Mouse (Mus musculus) cerebellum, adult 2 months (tissue): ENCODE data around the gene Nedd9. TPM values are rescaled to one million over a fixed set of nuclear protein-coding genes. Genes with fewer than 3 reads are reported as not detected.
A peak's percentile ranks its signal among the peaks of the same experiment; 100 is the strongest.
"Not testable (repeated sequence)": the region's sequence is repeated elsewhere in the genome, so short reads cannot be mapped to it uniquely, and the experiment has no call there.

Source experiments
- DNase-seq, 2 experiments: peaks; one replicate each; pipeline ENCODE4 v3.0.0; 2021
- H3K27ac ChIP-seq: fragments of 200-500 bp; 2 replicates; pipeline ENCODE4 v1.5.1; 2012; ENCODE audit warnings: low read length, control low read depth, inconsistent platforms; ENCODE audit not compliant: insufficient read depth
- H3K27me3 ChIP-seq: fragments of 200-500 bp; 2 replicates; pipeline ENCODE4 v1.6.1; 2012; ENCODE audit warnings: inconsistent platforms, mild to moderate bottlenecking, low read length, moderate library complexity; ENCODE audit not compliant: control insufficient read depth, insufficient read depth
- H3K4me1 ChIP-seq: fragments of 200-500 bp; 2 replicates; pipeline ENCODE4 v1.6.1; 2011; ENCODE audit warnings: low read length; ENCODE audit not compliant: control insufficient read depth, insufficient read depth
- H3K4me3 ChIP-seq: fragments of 200-500 bp; replicated peaks from 2 replicates; pipeline ENCODE3; 2011; ENCODE audit warnings: mild to moderate bottlenecking, low read depth, low read length, control low read depth; ENCODE audit not compliant: insufficient read depth
- CTCF ChIP-seq: fragments of 200-500 bp; IDR thresholded peaks from 2 replicates; pipeline ENCODE4 v1.5.1; 2011; ENCODE audit warnings: low read depth, mild to moderate bottlenecking, control low read depth, low read length, moderate library complexity, borderline replicate concordance; ENCODE audit not compliant: insufficient read depth
- POLR2A ChIP-seq: fragments of 200-500 bp; IDR thresholded peaks from 2 replicates; pipeline ENCODE4 v1.6.1; 2011; ENCODE audit warnings: low read length, control low read depth, borderline replicate concordance; ENCODE audit not compliant: insufficient read depth
- WGBS: fragments of 180-500 bp; shearing (Covaris S2); methylation state at CpG from one replicate; pipeline ENCODE4 v1.1.7; 2018; 5-methylcytosine and 5-hydroxymethylcytosine counted together
- polyA plus RNA-seq: library from polyadenylated mRNA; depleted of rRNA; stranded (reverse); fragments of >200 nt; gene quantifications from 2 replicates; pipeline ENCODE4 v1.2.3, GENCODE M21; 2012

The Nedd9 gene
- polyA plus RNA-seq, 1 experiment, result 5.5 TPM

DNA sequence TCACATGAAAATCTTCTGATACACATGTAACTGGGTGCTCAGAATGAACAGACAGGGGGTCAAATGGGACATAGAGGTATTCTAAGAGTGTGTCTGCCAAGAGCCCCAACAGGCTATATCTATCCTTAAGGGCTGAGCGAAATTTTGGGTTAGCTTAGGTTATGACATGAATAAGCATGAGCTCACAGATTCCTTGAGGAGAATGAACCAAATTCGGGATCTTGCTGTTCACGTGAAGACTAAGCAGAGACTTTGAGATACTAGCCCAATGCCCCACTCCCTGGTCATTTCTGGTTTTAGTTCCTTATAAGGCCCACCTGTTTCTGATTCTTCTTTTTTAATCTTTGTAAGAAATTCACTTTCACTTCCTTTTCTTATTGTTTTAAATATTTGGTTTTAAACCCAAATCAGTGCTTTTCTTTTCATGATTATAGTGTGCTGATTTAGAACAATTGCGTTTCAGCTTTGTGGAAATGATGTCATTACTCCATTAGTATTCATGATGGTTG, 195.6 kb downstream of the Nedd9 start:
- Histone ChIP-seq H3K27ac (no peak overlapping the region), H3K4me1 (peaks cover 4% of the 10 kb centered on the region; the same call in 1 of the 2 replicates), H3K27me3 (no peaks in the 10 kb centered on the region; the same call in 1 of the 2 replicates), H3K4me3 (no peak overlapping the region)
- TF ChIP-seq POLR2A (no peak), CTCF (no peak)
- WGBS, result 89% methylated on average over 4 of the region's 4 CpGs
- no peak for DNase-seq

DNA sequence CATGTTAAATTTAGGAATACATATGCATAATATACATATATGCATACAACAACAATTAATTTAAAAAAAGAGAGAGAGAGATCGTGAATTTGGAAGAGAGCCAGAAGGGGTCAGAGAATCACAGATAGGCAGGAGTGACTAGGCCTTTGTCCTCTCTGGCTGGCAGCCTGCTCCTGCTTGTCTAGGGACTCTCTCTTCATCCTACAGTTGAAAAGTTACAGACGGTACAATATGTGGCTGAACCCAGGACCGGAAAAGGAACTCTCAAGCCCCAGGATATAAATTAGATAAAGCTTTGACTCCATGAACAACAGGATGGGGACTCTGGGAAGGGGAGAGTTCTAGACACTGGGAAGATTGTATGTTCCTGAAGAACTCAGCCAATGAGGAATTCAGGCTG, 200.9 kb downstream of the Nedd9 start:
- H3K4me1 ChIP-seq, result no peaks in the 10 kb centered on the region
- no peak overlapping the region for H3K4me3 ChIP-seq
- H3K27me3 ChIP-seq, result no peaks in the 10 kb centered on the region
- no peak overlapping the region for H3K27ac ChIP-seq
- no peak for TF ChIP-seq CTCF
- TF ChIP-seq POLR2A, result no peak
- 36% methylated on average over 3 of the region's 3 CpGs for WGBS
- DNase-seq, result no peak

DNA sequence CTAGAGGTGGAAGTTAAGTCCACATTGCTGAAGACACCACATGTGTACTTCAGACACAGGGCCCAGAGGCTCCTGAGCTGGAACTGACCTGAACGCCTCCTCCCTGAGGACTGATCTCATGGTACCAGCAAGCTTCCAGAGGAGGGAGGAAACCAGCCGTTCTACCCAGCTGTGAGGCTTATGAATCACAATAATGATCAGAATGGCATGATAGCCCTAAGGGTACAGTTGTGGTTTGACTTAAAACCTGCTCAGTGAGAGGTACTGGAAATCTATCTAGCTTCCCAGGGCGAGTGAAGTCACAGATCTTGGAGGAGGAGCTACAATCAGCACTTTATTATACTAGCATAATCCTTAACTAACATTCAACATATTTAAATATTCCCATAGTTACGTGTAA, 201.7 kb downstream of the Nedd9 start:
- no peaks in the 10 kb centered on the region for H3K4me1 ChIP-seq
- no peaks in the 10 kb centered on the region for H3K27me3 ChIP-seq

DNA sequence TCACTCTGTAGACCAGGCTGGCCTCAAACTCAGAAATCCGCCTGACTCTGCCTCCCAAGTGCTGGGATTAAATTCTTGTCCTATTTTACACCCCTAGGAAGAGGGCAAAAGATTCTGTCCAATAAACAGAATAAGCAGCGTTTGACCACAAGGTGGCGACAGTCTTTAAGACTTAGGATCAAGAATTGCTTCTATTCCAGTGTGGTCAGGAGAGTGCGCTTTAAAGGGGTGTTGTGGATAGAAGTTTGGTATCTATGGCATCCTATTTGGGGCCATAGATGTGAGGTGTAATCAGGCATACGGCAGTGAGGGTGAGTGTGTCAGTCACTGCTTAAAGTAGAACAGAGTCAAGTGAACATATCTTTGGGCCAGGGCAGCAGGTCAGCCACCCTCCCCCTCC, 203.9 kb downstream of the Nedd9 start:
- 16% methylated on average over 5 of the region's 5 CpGs for WGBS
- Histone ChIP-seq H3K4me1 (no peaks in the 10 kb centered on the region), H3K27me3 (no peaks in the 10 kb centered on the region), H3K4me3 (no peak overlapping the region), H3K27ac (no peak overlapping the region)
- TF ChIP-seq CTCF (peak; percentile 62), POLR2A (no peak)
- DNase-seq, result peak; percentile 49 to 52

More for the DNA sequence above, 201.7 kb downstream of the Nedd9 start:
- no peak overlapping the region for H3K4me3 ChIP-seq
- TF ChIP-seq CTCF, result no peak
- no peak for TF ChIP-seq POLR2A
- WGBS, result 76% methylated on average over 4 of the region's 4 CpGs
- no peak overlapping the region for H3K27ac ChIP-seq
- no peak for DNase-seq

DNA sequence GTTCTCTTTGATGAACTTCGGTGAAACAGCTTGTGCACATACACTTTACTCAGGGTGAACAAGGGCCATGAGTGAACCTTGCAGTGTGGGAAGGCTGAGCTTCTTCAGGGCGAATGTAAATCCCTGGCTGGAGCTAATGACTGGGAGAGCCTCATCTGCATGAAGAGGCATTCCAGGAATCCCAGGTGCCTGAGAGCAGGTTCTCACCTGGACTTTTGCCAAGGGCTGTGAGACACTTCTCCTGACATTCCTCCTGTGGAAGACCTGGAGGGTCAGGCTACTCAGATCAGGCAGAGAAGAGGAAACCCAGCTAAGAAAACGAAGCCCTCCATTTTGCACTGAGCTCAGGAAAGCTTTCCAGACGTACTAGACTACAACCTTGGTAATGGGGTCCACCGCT, 206.5 kb downstream of the Nedd9 start:
- WGBS, result 76% methylated on average over 5 of the region's 5 CpGs

DNA sequence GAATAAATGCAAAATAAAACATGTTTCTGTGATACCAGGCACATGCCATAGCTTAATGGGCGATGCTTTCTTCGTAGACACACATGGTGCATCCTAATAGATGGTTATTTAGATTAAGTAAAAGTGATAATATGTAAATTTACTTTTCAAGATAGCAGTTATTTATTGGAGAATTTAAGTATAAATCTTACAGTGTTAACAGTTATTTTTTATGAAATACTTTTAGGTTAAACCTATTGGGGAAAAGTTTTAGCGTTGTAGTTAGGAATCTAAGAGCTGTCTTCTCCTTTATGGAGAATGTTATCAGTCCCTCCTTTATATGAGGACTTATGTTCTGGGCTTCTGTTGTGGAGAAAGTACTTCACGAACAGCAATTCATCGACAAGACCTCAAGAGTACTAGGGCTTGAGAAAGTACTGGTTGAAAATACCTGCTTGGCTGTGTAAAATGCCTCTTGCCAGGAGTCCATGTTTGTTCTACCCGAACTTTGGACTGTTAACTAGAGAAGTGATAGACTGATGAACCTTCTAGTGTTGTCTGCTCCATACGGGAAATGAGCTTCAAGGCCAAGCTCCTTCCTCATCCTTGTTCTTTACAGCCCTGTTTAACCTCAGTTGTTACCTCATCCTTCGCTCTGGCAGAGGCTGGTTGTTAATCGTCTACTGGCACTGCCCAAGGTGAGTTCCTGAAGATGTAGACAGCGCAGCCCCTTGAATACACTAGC, 213.1 kb downstream of the Nedd9 start, which contains the start of gene Gm17364:
TSS of gene Gm17364 (minus strand) at position 51 of the 724 bp plus-strand sequence.
- no peak for DNase-seq
- Histone ChIP-seq H3K27me3 (no peaks in the 10 kb centered on the region), H3K4me1 (no peaks in the 10 kb centered on the region), H3K4me3 (no peak within 1 kb of the TSS), H3K27ac (no peak within 1 kb of the TSS)
- 95% methylated on average over 10 of the region's 10 CpGs for WGBS
- TF ChIP-seq POLR2A, result no peak
- TF ChIP-seq CTCF, result no peak

More for the DNA sequence above, 206.5 kb downstream of the Nedd9 start:
- Histone ChIP-seq H3K27me3 (no peaks in the 10 kb centered on the region), H3K27ac (no peak overlapping the region), H3K4me3 (no peak overlapping the region), H3K4me1 (no peaks in the 10 kb centered on the region)
- TF ChIP-seq POLR2A (no peak), CTCF (no peak)
- DNase-seq, result no peak

DNA sequence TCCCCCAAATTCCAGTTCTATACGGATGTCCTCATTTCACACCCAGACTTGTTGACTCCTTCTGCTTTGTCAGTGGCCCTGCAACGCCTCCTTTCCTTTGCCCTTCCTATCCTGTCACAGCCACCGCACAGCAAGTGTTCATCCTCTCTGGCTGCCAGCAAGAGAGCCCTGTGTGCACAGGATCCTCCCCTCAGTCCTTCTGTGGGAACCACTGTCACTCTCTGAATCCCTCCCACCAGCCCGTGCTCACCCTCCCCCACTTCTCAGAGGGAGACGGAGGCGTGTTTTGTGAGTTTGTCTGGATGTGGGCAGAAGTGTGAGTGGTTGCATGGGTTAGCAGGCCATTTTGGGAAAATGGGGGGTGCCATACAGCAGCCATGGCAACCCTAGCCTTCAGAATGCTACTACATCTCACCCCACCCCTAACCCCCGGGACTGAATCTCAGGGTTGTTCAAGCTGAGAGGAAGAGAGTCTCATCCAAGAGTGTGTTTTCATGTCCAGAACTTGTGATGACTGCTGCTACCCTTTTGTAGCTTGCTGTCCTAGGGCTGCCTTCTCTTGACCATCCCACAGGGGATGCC, 219.2 kb downstream of the Nedd9 start:
- peak in 1 of 2 experiments; percentile 21 for DNase-seq
- no peak for TF ChIP-seq POLR2A
- TF ChIP-seq CTCF, result no peak
- H3K4me3 ChIP-seq, result no peak overlapping the region
- no peaks in the 10 kb centered on the region for H3K27me3 ChIP-seq
- H3K4me1 ChIP-seq, result peaks cover 3% of the 10 kb centered on the region; the same call in 1 of the 2 replicates
- WGBS, result 8% methylated on average over 7 of the region's 7 CpGs
- no peak overlapping the region for H3K27ac ChIP-seq

DNA sequence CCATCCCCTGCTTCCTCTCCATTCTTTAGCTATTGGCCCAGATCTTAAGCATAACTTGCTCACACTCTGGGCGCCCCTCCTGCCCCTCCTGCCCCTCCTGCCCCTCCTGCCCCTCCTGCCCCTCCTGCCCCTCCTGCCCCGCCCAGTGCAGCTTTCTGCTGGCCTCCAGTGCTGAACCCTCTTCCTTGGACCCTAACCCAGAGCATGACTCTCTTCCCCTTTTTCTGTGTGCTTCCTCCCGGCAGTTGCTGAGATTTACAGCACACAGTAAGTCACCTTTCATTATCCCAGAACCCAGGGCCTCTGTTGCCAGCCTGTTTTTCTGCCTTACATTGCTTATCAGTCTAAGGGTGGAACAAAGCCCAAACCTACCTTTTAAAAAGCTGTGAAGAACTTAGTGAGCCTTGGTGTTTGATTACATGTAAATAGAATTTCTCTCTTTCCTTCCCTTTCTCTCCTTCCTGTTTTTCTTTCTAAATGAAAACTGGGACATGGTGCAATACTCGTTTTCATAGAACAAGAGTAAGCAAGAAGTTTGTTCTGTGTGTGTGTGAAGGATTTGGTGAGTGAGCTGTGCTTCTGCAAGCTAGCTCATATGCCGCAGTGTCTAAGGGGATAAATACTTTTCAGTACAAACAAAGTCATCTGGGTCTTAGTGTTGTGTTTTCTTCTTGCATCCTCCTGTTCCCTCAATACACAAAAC, 223.7 kb downstream of the Nedd9 start:
- Histone ChIP-seq H3K4me1 (peaks cover 3% of the 10 kb centered on the region; the same call in 1 of the 2 replicates), H3K27ac (no peak overlapping the region), H3K4me3 (no peak overlapping the region), H3K27me3 (no peaks in the 10 kb centered on the region)
- 89% methylated on average over 5 of the region's 5 CpGs for WGBS
- TF ChIP-seq POLR2A, result no peak
- no peak for TF ChIP-seq CTCF
- DNase-seq, result no peak

DNA sequence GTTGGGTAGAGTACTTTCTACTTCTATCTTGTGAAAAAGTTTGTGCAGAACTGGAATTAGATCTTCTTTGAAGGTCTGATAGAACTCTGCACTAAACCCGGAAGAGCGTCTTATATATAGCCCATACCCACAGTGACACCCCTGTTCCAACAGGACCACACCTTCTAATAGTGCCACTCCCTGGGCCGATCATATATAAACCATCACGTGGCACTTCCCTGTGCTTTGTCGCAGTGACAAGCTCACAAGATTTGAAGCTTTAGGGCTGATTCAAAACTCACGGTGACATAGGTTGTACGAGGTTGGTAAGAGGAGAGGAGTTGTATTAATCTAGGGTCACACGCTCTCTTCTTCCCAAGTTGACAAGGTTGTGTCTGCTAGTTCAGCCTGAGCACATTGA, 225.5 kb downstream of the Nedd9 start:
- H3K4me1 ChIP-seq, DNase-seq, H3K27me3 ChIP-seq, H3K27ac ChIP-seq, H3K4me3 ChIP-seq: not testable (repeated sequence)
- 97% methylated on average over 8 of the region's 8 CpGs for WGBS
